Mouse (Mus musculus): Measurements from ENCODE around the gene Klf16. TPM values are rescaled to one million over a fixed set of nuclear protein-coding genes. Genes with fewer than 3 reads are reported as not detected.
A peak's percentile ranks its signal among the peaks of the same experiment; 100 is the strongest.

Klf16 gene
- total and polyA plus RNA-seq, 3 experiments = 14.1 to 94.0 (median 38.2) TPM

- peak overlapping the region; percentile 89 for H3K4me2 ChIP-seq (ENCODE audit: insufficient read depth, low read depth, poor library complexity, severe bottlenecking)
- H3K9me3 ChIP-seq (replicated peaks; ENCODE audit: low read length) = no peaks in the 10 kb centered on the region
- H3K4me3 ChIP-seq (replicated peaks in 1 of 3; ENCODE audit: low read depth in 2 of 3, low read length in 2 of 3, poor library complexity in 1 of 3) = peak overlapping the region in 1 of 3 experiments; percentile 43
- no peak for TF ChIP-seq MYC (IDR thresholded peaks at IDR 0.05; ENCODE audit: low read depth, low read length)
- peak; percentile 42 for TF ChIP-seq BHLHE40 (IDR thresholded peaks at IDR 0.05; ENCODE audit: low read depth, low read length)
- peaks cover 9 to 50% of the 10 kb centered on the region in 2 experiments for H3K4me1 ChIP-seq (ENCODE audit: control insufficient read depth in 1 of 2, insufficient read depth in 2 of 2)
- H3K9ac ChIP-seq (ENCODE audit: insufficient read depth, low read depth) = peak overlapping the region; percentile 56; the same call in 1 of the 2 replicates
- H3K79me2 ChIP-seq (replicated peaks; ENCODE audit: control insufficient read depth, extremely low read depth, insufficient read depth, poor library complexity, severe bottlenecking) = peaks cover 43% of the 10 kb centered on the region
- H3K27me3 ChIP-seq (replicated peaks) = no peaks in the 10 kb centered on the region
- H3K36me3 ChIP-seq (replicated peaks in 1 of 2; ENCODE audit: control insufficient read depth in 1 of 2, insufficient read depth in 1 of 2, low read length in 1 of 2) = peaks cover 16 to 54% of the 10 kb centered on the region in 2 experiments
- H3K27ac ChIP-seq (ENCODE audit: insufficient read depth, low read depth) = peak overlapping the region; percentile 95
- dilution Hi-C loops (cut with MboI; ENCODE audit: extremely low pct_ligation_motif_present, extremely low pct_unique_long_range_greater_than_20kb, low sequenced_read_pairs) (no loop called here), in situ Hi-C loops (cut with MboI; ENCODE audit: low pct_ligation_motif_present, low pct_unique_long_range_greater_than_20kb, low sequenced_read_pairs) (no loop called here)
- DNase-seq (ENCODE audit: extremely low read depth) = no peak
These were observed 8.2 kb downstream of the Klf16 start for GRCm38 (mm10) chr10:80568876-80569275.

GRCm38 (mm10) chr10:80566375-80567092 is 10.6 kb downstream of the Klf16 start:
- Histone ChIP-seq H3K27ac (ENCODE audit: insufficient read depth, low read depth) (no peak overlapping the region), H3K36me3 (replicated peaks in 1 of 2; ENCODE audit: control insufficient read depth in 1 of 2, insufficient read depth in 1 of 2, low read length in 1 of 2) (peaks cover 16 to 52% of the 10 kb centered on the region in 2 experiments), H3K9me3 (replicated peaks; ENCODE audit: low read length) (no peaks in the 10 kb centered on the region), H3K4me1 (ENCODE audit: control insufficient read depth in 1 of 2, insufficient read depth in 2 of 2) (peaks cover 10 to 39% of the 10 kb centered on the region in 2 experiments), H3K79me2 (replicated peaks; ENCODE audit: control insufficient read depth, extremely low read depth, insufficient read depth, poor library complexity, severe bottlenecking) (peaks cover 21% of the 10 kb centered on the region), H3K4me2 (ENCODE audit: insufficient read depth, low read depth, poor library complexity, severe bottlenecking) (no peak overlapping the region), H3K27me3 (replicated peaks) (no peaks in the 10 kb centered on the region), H3K9ac (ENCODE audit: insufficient read depth, low read depth) (no peak overlapping the region), H3K4me3 (replicated peaks in 1 of 3; ENCODE audit: low read depth in 2 of 3, low read length in 2 of 3, poor library complexity in 1 of 3) (no peak overlapping the region)
- dilution Hi-C loops (cut with MboI; ENCODE audit: extremely low pct_ligation_motif_present, extremely low pct_unique_long_range_greater_than_20kb, low sequenced_read_pairs) = no loop called here
- peak; percentile 79 for DNase-seq (ENCODE audit: extremely low read depth)
- in situ Hi-C loops (cut with MboI; ENCODE audit: low pct_ligation_motif_present, low pct_unique_long_range_greater_than_20kb, low sequenced_read_pairs) = no loop called here
- TF ChIP-seq MEF2A (IDR thresholded peaks at IDR 0.05; ENCODE audit: borderline replicate concordance, low read depth, low read length) = peak; percentile 40; the same call in 1 of the 2 replicates
- no peak for TF ChIP-seq ETS1 (conservative IDR thresholded peaks at IDR 0.05; ENCODE audit: low read depth, low read length)
- TF ChIP-seq CHD2 (IDR thresholded peaks at IDR 0.05; ENCODE audit: low read length) = peak; percentile 83
- 0 out of 2 replicates have a peak, but pooled peaks have one; percentile 10 for TF ChIP-seq NELFE (IDR thresholded peaks at IDR 0.05; ENCODE audit: low read depth, low read length)
- TF ChIP-seq PAX5 (IDR thresholded peaks at IDR 0.05; ENCODE audit: low read length) = no peak
- no peak for TF ChIP-seq E2F4 (IDR thresholded peaks at IDR 0.05; ENCODE audit: insufficient replicate concordance, low read depth, low read length)
- TF ChIP-seq SMC3 (IDR thresholded peaks at IDR 0.05; ENCODE audit: low read depth, low read length) = peak; percentile 68
- TF ChIP-seq MXI1 (IDR thresholded peaks at IDR 0.05; ENCODE audit: low read depth, low read length) = no peak
- no peak for TF ChIP-seq ZNF384 (IDR thresholded peaks at IDR 0.05; ENCODE audit: low read depth, low read length)
- no peak for TF ChIP-seq MAX (IDR thresholded peaks at IDR 0.05; ENCODE audit: low read length)
- TF ChIP-seq MYC (IDR thresholded peaks at IDR 0.05; ENCODE audit: low read depth, low read length) = no peak
- no peak for TF ChIP-seq KAT2A (IDR thresholded peaks at IDR 0.05; ENCODE audit: insufficient replicate concordance, low read length)
- no peak; the same call in 1 of the 2 replicates for TF ChIP-seq SIN3A (IDR thresholded peaks at IDR 0.05; ENCODE audit: low read length)
- TF ChIP-seq JUN (IDR thresholded peaks at IDR 0.05; ENCODE audit: insufficient read depth, low read depth, low read length) = no peak
- no peak for TF ChIP-seq RCOR1 (conservative IDR thresholded peaks at IDR 0.05; ENCODE audit: low read depth, low read length)
- no peak for TF ChIP-seq EP300 (IDR thresholded peaks at IDR 0.05; ENCODE audit: low read length)
- TF ChIP-seq USF1 (IDR thresholded peaks at IDR 0.05; ENCODE audit: low read depth, low read length) = no peak
- TF ChIP-seq ZC3H11A (IDR thresholded peaks at IDR 0.05; ENCODE audit: low read depth, low read length) = no peak
- peak; percentile 27; the same call in 1 of the 2 replicates for TF ChIP-seq POLR2A (IDR thresholded peaks at IDR 0.05; ENCODE audit: low read depth, low read length)
- peak; percentile 86 to 88 for TF ChIP-seq CTCF (conservative IDR thresholded peaks at IDR 0.05 in 1 of 2, IDR thresholded peaks at IDR 0.05 in 1 of 2; ENCODE audit: low read depth in 2 of 2, low read length in 2 of 2)
- TF ChIP-seq GABPA (IDR thresholded peaks at IDR 0.05; ENCODE audit: insufficient replicate concordance, low read depth, low read length) = no peak
- TF ChIP-seq MAFK (IDR thresholded peaks at IDR 0.05; ENCODE audit: insufficient replicate concordance, low read length) = no peak
- peak; percentile 56; the same call in 1 of the 2 replicates for TF ChIP-seq MAZ (IDR thresholded peaks at IDR 0.05; ENCODE audit: low read depth, low read length)
- TF ChIP-seq HCFC1 (IDR thresholded peaks at IDR 0.05; ENCODE audit: low read depth, low read length) = no peak
- TF ChIP-seq POLR2AphosphoS2 (IDR thresholded peaks at IDR 0.05; ENCODE audit: low read depth, low read length) = peak; percentile 85
- no peak; the same call in 1 of the 2 replicates for TF ChIP-seq ZMIZ1 (IDR thresholded peaks at IDR 0.05; ENCODE audit: low read depth, low read length)
- TF ChIP-seq NRF1 (IDR thresholded peaks at IDR 0.05; ENCODE audit: low read depth, low read length) = 0 out of 2 replicates have a peak, but pooled peaks have one; percentile 46
- TF ChIP-seq TBP (conservative IDR thresholded peaks at IDR 0.05; ENCODE audit: low read depth, low read length) = no peak
- TF ChIP-seq BHLHE40 (IDR thresholded peaks at IDR 0.05; ENCODE audit: low read depth, low read length) = no peak
- 0 out of 2 replicates have a peak, but pooled peaks have one; percentile 25 for TF ChIP-seq TCF12 (IDR thresholded peaks at IDR 0.05; ENCODE audit: low read depth, low read length)
- no peak for TF ChIP-seq ZKSCAN1 (IDR thresholded peaks at IDR 0.05; ENCODE audit: borderline replicate concordance, low read depth, low read length)
